Mouse (Mus musculus): ENCODE data around the gene Lyzl6.

Lyzl6 gene

DNA sequence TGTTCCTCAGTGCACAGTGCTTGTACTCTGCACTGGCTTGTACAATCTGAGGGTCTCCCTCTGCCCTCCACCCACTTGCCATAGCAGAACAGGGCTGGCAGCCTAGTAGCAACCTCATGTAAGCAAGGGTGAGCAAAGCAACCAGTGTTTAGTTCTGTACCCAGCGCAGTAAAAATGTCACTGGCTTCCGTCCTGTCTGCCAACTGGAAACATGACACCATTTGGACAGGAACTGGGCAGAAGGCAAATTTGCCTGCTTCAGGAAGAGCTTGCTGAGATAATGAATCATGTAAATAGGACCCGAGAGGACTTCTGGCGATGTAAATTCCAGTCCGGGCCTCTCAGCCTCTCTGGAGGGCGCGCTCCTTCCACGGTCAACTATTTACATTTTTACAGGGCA is 7.0 kb upstream of the Lyzl6 start:
- DNase-seq (ENCODE audit: low read depth, low spot score) = no peak

- DNase-seq (ENCODE audit: low read depth, low spot score) = no peak
These were observed 4.5 kb upstream of the Lyzl6 start for GRCm38 (mm10) chr11:103643211-103643610.

DNA sequence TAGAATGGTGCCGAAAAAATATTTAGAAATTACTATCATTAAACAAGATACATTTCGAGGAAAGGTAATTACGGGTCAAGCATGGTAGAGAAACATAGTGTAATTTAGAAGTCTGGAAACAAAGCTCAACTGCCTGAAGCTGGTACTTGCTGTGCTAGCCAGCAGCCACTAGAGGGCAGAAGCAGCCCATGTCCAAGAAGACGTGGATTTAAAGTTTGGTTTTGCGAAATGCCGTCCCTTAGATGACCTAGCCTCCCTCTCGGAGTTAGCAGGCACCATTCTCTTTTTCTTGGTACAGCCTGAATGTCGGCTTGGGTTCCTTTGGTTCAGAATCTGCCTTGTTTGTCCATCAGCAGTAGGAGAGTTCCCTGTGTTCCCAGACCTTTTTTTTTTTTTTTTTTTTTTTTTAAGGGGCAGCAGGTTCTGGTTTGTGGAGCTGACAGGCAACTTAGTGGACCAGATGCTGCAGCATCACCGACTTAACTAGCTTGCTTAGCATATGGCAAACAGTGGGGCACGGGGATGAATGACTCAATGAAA is 787 bp upstream of the Lyzl6 start:
- DNase-seq (ENCODE audit: low read depth, low spot score) = peak; percentile 67

GRCm38 (mm10) chr11:103636261-103636660 is 2.4 kb downstream of the Lyzl6 start:
- DNase-seq (ENCODE audit: low read depth, low spot score) = no peak

GRCm38 (mm10) chr11:103635481-103635880 is 3.2 kb downstream of the Lyzl6 start:
- DNase-seq (ENCODE audit: low read depth, low spot score) = no peak

DNA sequence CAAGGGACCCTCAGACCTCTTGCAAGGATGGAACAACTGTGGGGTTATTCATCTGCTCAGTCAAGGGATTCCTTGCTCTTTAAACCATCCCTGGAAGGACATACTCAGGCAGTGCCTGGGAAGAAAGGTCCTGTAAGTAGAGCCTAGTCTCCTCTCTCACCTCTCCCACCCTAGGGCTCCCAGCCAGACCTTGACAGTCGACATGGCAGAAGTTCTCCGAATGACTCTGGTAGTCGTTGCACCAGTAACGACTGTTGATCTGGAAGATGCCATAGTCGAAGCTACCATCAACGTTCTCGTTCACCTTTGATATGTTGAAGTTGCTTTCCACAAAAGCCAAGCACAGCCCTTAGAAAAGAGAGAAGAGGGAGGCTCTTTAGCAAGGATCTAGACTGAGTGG is 3.9 kb downstream of the Lyzl6 start:
- no peak for DNase-seq (ENCODE audit: low read depth, low spot score)

DNA sequence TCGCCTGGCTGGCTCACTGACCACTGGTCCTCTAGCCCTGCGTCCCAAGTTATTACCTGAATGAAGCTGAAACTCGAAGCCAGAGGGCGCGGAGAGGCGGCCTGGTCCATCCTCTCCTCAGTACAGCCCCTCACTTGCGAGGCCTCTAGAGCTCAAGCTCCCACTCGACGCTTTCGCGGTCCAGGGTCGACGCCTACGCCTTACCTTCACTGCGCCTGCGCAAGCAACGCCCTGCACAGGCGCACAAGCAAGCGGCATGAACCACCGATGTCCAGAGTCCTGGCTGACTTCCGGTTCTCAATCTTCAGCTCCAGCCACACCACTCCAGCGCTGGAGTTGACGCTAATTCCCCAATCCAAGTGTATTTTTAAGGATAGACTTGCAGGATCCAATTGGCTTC is 11.2 kb downstream of the Lyzl6 start:
- DNase-seq (ENCODE audit: low read depth, low spot score) = peak; percentile 21

GRCm38 (mm10) chr11:103621040-103621439 is 17.6 kb downstream of the Lyzl6 start, which contains the start of gene Gm884:
Gm884 (minus strand) TSS chr11:103621140.
- DNase-seq (ENCODE audit: low read depth, low spot score) = no peak

- peak; percentile 55 for DNase-seq (ENCODE audit: low read depth, low spot score)
These were observed 27.9 kb downstream of the Lyzl6 start for GRCm38 (mm10) chr11:103610772-103611171.

GRCm38 (mm10) chr11:103606611-103607010 is 32.1 kb downstream of the Lyzl6 start:
- DNase-seq (ENCODE audit: low read depth, low spot score) = peak; percentile 41

Measured in R1 (cell line).